Mouse (Mus musculus): ENCODE data around the gene Bnipl. TPM values are rescaled to one million over a fixed set of nuclear protein-coding genes. Genes with fewer than 3 reads are reported as not detected.

Bnipl gene
- 1 to 10 TPM in 1 of 2 experiments, under 1 TPM in 1; 0.45 to 1.1 TPM for polyA plus RNA-seq (2017; shearing (Covaris generic))

DNA sequence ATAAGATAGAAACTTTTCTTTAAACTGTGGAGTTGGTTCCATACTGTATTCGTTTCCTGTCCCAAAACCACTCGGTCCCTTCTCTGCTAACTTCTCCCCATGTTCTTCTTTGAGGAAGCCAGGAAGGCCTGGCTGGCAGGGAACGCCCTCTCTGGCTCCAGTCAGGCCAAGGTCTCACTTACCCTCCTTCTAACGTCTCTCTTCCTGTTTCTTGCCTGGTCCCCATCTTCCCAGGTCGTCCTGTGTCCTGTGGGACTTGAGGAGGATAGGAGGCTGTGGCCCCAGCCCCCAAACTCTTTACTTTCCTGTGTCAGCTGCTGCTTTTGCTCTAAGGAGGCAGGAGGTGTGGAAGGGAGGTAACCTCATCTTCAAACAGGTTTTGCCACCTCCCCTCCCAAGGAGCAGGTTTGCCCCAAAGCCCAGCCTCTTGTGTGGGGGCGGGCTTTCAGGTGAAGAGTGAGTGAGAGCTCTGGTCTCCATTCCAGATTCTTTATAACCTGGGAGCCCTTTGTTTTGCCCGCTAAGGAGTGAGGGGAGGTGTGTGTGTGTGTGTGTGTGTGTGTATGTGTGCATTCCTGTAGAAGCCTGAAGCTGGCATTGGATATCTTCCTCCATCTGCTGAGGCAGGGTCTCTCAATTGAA is at the start of gene Bnipl:
Gene Bnipl, minus strand, starts transcription at position 411 of the 642 bp plus-strand sequence.

DNA sequence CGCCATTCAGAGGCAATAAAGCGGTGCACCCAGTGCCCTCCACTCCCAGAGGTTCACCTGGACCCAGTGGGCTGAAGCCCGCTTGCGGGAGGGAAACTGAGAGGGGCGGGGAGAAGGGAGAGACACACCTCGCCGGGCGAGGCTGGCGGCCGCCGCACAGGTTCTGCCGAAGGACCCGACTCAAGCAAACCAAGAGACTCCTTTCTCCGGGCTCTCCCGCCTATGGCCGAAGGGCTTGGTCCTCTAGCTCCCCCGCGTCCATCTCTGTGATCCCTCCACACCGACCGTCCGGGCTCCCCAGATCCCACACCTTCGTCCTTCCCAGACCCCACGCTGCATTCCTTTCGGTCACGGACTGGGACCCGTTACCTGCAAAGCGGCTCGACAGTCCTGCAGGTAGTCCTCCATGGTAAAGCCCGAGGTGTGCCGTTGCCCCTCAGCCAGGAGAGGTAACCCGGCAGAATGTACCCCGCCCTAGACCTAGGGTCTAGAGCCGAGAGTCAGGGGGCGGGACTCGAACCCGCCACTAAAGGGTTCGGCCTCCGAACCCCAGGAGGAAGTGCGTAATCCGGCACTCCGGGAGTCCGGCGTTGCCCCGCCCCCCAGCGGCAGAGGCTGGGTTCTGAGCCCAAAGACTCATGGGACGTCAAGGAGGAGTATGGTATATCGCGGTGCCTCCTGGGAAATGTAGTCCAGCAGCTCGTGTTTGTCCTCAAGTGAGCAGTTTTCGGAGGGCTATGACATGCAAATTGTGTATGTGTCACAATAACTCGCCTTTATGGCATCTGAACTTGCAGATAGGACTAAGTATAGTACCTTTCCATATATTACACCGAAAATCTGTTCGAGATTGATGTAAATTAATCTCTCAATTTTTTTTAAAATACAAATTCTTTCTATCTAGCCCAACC is 30.5 kb upstream of the Bnipl start, which contains the start of the genes Mindy1 and Prune1:
Gene Mindy1, plus strand, starts transcription at position 130 of the 911 bp plus-strand sequence.
Gene Prune1, minus strand, starts transcription at position 861 of the 911 bp plus-strand sequence.

DNA sequence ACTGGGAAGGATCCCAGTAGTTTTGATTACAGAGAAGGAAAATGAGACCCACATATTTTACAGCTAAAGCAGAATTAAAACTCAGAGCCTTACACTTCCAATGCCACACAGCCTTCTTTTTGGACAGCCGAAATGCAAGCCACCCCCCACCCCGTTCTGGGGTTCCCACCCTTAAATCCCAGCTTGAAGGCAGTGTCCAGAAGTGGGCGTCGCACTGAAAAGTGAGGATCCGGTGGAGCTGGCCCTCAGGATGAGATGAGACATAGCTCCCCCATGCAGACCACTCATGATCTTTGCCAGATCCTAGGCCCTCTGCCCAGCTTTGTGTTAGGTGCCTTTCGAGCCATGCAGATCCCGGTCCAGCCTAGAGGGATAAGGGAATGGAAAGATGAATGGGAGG is 9.5 kb downstream of the Bnipl start, which contains the start of gene Gm128:
Gene Gm128, minus strand, starts transcription at position 101 of the 400 bp plus-strand sequence.

DNA sequence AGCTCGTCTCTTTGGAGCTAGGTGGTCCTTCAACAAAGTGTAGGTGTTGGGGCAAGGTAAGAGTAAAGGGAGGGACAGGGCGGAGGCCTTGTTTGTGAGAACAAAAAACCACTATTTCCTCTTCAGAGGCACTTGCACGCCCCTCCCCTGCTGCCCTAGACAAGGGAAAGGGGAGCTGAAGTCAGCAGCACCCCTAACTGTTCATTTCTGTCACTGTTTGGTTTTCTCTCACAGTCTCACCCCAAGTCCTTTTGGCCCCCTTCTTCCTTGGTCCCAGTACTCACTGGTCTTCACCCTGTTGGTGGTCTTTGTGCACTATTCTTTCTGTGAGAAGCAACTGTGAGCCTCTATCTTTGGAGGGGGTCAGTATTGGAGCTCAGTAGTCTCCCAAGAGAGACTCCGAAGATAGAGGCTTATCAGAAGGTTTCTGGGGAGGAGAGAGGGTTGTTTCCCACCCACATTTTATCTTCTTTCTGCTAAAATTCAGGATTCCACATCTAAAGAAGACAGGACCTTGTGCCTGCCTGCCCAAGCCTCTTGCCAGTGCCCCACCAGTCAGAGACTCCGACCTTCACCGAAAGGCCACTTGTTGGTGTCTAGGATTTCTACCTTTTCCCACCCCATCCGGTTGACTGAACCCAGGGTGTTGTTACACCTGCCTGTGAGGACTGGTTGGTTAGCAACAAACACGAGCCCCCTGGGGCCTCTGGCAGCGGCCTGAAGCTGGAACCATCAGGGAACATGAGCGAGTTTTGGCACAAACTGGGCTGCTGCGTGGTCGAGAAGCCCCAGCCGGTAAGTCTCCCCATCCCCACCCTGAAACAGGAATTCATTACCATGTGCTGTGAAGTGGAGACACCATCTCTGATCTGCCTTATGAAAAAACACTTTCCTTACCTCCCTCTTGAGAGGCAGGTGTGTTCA is 19.4 kb downstream of the Bnipl start, which contains the start of gene Mllt11:
Gene Mllt11, minus strand, starts transcription at position 874 of the 924 bp plus-strand sequence.

DNA sequence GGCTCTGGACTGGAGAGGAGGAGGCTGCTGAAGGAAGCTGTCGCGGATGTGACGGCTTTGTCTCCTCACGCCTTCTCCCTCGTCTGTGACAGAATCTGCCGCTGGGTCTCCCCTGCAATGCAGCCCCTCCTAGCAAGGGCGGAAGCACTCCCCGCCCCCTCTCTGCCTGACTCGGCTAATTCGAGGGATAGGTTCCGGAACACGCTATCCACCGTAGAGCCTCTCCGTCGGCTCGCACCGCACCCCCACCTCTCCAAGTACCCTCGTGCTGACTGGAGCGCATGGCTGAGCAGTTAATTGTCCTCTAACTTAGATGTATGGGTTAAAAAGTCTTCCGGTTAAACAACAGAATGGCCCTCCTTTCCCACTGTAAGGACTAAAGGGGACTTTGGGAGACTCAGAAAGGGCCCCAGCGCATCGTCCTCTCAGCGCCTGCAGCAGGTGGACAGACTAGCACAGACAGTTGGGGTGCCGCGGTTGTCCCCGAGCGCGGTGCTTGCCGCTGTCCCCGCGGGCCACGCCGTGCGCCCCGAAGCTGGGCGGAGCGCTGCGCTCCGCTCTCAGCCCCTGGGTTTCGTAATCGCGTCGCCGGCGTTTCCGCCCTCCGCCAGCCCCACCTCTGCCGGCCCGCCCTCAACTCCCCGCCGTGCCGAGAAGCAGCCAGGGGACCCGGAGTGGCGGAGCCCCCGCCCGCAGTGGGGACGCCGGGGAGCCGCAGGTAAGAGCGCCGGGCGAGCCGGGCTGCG is 22.7 kb downstream of the Bnipl start, which contains the start of gene Cdc42se1:
Gene Cdc42se1, plus strand, starts transcription at position 585 of the 746 bp plus-strand sequence.

DNA sequence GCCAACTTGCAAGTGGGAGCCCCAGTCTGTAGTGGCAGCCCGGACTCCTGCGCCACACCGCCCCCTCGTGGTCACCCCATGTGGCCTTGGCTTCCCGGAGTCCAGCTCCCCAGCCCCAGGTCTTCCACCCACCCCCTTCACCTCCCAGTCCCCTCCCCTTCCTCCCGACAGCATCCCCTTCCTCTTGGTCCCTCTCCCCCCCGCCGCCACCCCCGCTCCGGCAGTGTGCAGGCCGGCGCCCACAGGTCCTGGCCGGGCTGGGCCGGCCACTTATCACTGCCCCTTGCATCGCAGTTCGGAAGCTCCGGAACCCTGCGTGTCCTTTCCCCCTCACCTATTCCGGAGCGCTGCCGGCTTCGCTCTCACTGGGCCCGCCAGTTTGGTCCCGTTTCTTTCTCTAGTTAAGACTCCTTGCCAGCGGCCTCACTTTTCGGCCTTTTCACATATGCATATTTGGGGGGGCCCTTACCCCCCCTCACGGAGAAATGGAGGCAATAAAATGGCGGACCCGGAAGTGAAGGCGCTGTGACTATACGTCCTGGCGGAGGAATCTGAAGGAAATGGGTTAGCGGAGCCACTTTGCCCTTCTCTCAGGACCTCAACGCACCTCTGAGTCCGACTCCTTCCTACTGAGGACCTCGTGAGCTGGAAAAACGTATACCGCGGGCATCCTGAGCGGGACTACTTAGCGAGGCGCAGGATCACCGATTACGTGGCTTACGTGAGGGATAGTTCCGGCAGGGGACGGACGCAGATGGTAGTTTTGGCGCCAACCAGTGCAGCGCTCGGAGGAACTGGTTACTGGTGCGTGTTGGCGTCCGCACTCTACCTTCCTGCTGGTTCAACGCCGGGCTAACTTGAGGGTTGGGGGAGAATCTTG is 33.5 kb downstream of the Bnipl start, which contains the start of gene Gabpb2:
Gene Gabpb2, minus strand, starts transcription at position 662 of the 880 bp plus-strand sequence.

Other genes with a start within 250 kb of the Bnipl start
- 10 to 100 TPM; 39.4 to 45.0 TPM for gene Zfp687, start 235.7 kb downstream of the Bnipl start, polyA plus RNA-seq (2017; shearing (Covaris generic))
- gene Psmd4, start 208.6 kb downstream of the Bnipl start, polyA plus RNA-seq (2017; shearing (Covaris generic)), result 100 to 1,000 TPM; 267 to 314 TPM
- gene Pip5k1a, start 144.3 kb downstream of the Bnipl start, polyA plus RNA-seq (2017; shearing (Covaris generic)), result 10 to 100 TPM; 24.1 to 24.5 TPM
- 100 to 1,000 TPM in 1 of 2 experiments, 10 to 100 TPM in 1; 99.6 to 118 TPM for gene Vps72, start 140.2 kb downstream of the Bnipl start, polyA plus RNA-seq (2017; shearing (Covaris generic))
- gene Tmod4, start 126.7 kb downstream of the Bnipl start, polyA plus RNA-seq (2017; shearing (Covaris generic)), result 1 to 10 TPM; 2.0 to 4.4 TPM
- gene Scnm1, start 117.2 kb downstream of the Bnipl start, polyA plus RNA-seq (2017; shearing (Covaris generic)), result 100 to 1,000 TPM in 1 of 2 experiments, 10 to 100 TPM in 1; 65.2 to 120 TPM
- gene Lysmd1, start 117.1 kb downstream of the Bnipl start, polyA plus RNA-seq (2017; shearing (Covaris generic)), result 10 to 100 TPM; 23.6 to 34.9 TPM
- gene Tnfaip8l2, start 108.8 kb downstream of the Bnipl start, polyA plus RNA-seq (2017; shearing (Covaris generic)), result 100 to 1,000 TPM; 229 to 255 TPM
- gene Sema6c, start 90.7 kb downstream of the Bnipl start, polyA plus RNA-seq (2017; shearing (Covaris generic)), result 1 to 10 TPM; 1.8 to 1.9 TPM
- gene Gabpb2, start 33.3 kb downstream of the Bnipl start, polyA plus RNA-seq (2017; shearing (Covaris generic)), result 10 to 100 TPM; 24.8 to 34.5 TPM
- 100 to 1,000 TPM; 446 to 449 TPM for gene Cdc42se1, start 22.5 kb downstream of the Bnipl start, polyA plus RNA-seq (2017; shearing (Covaris generic))
- gene Mllt11, start 19.0 kb downstream of the Bnipl start, polyA plus RNA-seq (2017; shearing (Covaris generic)), result 10 to 100 TPM in 1 of 2 experiments, 1 to 10 TPM in 1; 9.1 to 20.6 TPM
- 1 to 10 TPM in 1 of 2 experiments, under 1 TPM in 1; 0.42 to 1.2 TPM for gene Gm128, start 9.6 kb downstream of the Bnipl start, polyA plus RNA-seq (2017; shearing (Covaris generic))
- gene Mindy1, start 30.2 kb upstream of the Bnipl start, polyA plus RNA-seq (2017; shearing (Covaris generic)), result 10 to 100 TPM; 28.2 to 29.8 TPM
- gene Prune1, start 30.9 kb upstream of the Bnipl start, polyA plus RNA-seq (2017; shearing (Covaris generic)), result 1 to 10 TPM; 6.4 to 6.5 TPM
- gene Anxa9, start 56.0 kb upstream of the Bnipl start, polyA plus RNA-seq (2017; shearing (Covaris generic)), result under 1 TPM in 1 of 2 experiments, not detected in 1; 0.85 TPM
- 100 to 1,000 TPM; 193 to 214 TPM for gene Cers2, start 63.6 kb upstream of the Bnipl start, polyA plus RNA-seq (2017; shearing (Covaris generic))
- 10 to 100 TPM; 27.3 to 39.2 TPM for gene Setdb1, start 106.0 kb upstream of the Bnipl start, polyA plus RNA-seq (2017; shearing (Covaris generic))
- gene 4930558C23Rik, start 151.6 kb upstream of the Bnipl start, polyA plus RNA-seq (2017; shearing (Covaris generic)), result not detected
- gene Arnt, start 183.2 kb upstream of the Bnipl start, polyA plus RNA-seq (2017; shearing (Covaris generic)), result 10 to 100 TPM; 33.0 to 36.3 TPM
- gene Ctsk, start 248.1 kb upstream of the Bnipl start, polyA plus RNA-seq (2017; shearing (Covaris generic)), result not detected

Data from activated CD4-positive, CD25-positive, alpha-beta regulatory T cell (primary cell).